Mouse (Mus musculus) embryonic facial prominence, embryonic 10.5 days (tissue): ENCODE measurements around the gene Art2b. TPM values are rescaled to one million over a fixed set of nuclear protein-coding genes. Genes with fewer than 3 reads are reported as not detected.

ENCODE experiments used
- polyA plus RNA-seq: library from polyadenylated mRNA; unstranded; fragments of >200 nt; fragmentation: Nextera tagmentation; extraction: Ambion mirVana; gene quantifications from 2 replicates; pipeline ENCODE4 v1.2.1, GENCODE M21; 2016

Art2b gene
- polyA plus RNA-seq, 1 experiment from 2014 or later = not detected

Other genes starting within 250 kb of the Art2b start
- gene Arap1, start 237.5 kb downstream of the Art2b start, polyA plus RNA-seq = 15.4 and 17.4 TPM in 2 replicates
- gene Gm45837, start 174.7 kb downstream of the Art2b start, polyA plus RNA-seq = not detected in 2 replicates
- 21.7 and 22.5 TPM in 2 replicates for gene Pde2a, start 163.9 kb downstream of the Art2b start, polyA plus RNA-seq
- gene Clpb, start 78.0 kb upstream of the Art2b start, polyA plus RNA-seq = 56.2 and 58.3 TPM in 2 replicates
- gene Phox2a, start 232.7 kb upstream of the Art2b start, polyA plus RNA-seq = 0.26 and 1.2 TPM in 2 replicates